Mouse (Mus musculus) activated CD4-positive, CD25-positive, alpha-beta regulatory T cell, adult 9 weeks (primary cell): Measurements from ENCODE around the gene Tbp. TPM values are rescaled to one million over a fixed set of nuclear protein-coding genes. Genes with fewer than 3 reads are reported as not detected.

ENCODE experiments used
- polyA plus RNA-seq: library from polyadenylated mRNA; unstranded; fragments of 100-300 nt; shearing (Covaris generic); gene quantifications from one replicate; pipeline ENCODE4 v1.2.1, GENCODE M21; 2017

Gene Tbp
- polyA plus RNA-seq: 52.6 TPM

DNA sequence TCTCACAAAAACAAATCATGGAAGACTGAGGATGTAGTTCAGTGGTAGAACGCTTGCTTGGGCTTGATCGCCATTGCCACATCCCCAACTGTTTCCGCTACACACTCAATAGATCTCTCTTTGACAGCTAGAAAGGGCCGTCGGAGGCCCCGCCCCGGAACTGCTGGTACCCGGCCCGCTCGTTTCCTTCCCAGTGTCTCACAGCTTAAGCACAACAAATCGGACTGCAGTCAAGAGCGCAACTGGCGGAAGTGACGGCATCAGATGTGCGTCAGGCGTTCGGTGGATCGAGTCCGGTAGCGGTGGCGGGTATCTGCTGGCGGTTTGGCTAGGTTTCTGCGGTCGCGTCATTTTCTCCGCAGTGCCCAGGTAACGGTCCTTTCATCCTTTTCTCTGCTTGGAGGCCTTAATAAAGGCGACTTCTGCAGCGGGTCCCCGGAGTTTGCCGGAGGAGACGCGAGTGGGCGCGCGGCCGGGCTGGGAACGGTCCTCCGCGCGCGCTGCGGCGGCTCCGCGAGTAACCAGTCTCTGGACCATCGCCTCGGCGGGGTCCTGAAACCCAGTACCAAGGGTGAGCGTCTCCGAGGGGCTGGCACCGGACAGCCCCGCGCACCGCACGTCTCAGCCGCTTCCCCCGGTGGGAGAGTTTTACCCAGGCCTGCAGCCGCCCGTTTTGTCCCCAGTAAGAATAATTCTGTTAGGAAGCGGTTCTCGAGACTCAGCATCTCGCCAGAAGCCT lies at the start of gene Tbp, which contains the start of gene Psmb1:
Gene Tbp, plus strand, starts transcription at position 233 of the 739 bp plus-strand sequence.
Gene Psmb1, minus strand, starts transcription at position 96 of the 739 bp plus-strand sequence.

DNA sequence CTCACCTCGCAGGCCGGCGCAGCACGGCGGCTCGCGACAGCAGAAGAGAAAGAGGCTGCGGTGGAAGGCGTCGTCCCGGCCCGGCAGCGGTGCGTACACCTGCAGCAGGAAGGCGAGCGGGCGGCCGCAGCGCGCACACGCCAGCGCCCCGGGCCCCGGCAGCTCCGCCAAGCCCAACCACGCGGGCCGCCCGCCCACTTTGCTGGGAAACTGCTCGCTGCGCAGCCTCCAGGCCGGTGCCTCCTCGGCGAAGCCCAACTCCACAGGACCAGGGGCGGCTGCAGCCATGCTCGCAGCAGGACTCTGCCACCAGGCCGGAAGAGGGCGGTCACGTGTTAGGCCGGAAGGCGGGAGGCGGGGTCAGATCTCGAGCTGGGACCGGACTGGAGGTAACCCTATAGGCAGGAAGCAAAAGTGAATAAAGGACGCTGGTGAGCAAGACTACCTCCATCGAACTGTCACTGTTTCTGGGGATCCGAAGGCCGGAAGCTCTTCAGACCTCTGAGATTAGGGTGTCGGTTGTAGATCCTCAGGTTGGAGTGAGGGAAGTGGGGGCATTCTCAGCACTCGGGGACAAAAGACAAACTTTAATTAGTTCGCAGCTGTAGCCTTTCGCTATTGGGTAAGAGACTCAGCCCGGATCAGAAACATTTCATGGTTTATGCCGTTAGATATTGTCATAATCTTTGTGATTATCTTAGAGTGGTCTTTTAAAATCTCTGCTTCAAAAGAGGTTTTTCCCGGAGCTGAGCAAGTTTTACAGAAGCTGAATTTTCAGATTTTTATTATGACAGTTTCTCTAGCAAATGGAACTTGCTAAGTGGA lies 27.5 kb downstream of the Tbp start, which contains the start of gene Pdcd2:
Gene Pdcd2, minus strand, starts transcription at position 316 of the 825 bp plus-strand sequence.

DNA sequence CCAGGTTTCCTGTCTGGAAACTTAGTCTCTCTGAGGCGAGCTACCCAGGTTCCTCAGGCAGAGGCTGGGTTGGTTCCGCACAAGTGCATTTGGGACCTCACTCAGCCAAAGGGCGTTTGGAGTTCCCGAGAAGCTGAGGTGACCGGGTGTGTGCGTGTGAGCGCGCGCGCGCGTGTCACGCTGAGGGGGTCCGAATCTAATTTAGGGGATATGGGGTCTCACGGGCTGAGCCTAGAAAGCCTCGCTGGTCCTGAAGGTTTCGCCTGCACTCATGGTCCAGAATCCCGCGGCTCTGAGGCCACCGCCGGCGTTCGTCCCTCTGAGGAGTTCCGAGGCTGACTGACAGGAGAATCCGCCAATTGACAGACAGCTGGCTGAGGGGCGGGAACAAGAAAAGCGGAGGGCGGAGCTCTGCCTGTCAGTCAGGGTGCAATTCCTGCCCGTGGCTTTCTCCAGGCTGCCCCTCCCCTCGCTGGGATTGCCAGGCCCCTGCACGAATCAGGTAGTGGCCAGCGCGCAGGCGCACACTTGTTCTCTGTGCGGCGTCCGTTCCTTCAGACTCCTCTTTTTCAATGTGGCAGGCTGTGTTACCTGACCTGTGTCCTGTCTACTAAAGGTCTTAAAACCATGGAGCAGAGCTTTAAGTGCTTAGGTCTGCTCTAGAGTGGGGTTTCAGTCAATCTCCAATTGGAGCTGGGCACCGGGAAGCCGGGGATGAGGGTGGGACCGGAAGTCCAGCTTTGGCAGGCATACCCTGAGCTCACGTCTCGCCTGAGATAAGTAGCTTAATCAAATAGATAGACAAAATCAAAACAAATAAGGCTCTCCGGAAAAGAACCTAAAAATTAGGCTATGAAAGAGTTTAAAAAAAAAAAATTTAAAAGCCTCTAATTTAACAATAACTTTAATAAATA lies 64.6 kb downstream of the Tbp start, which contains the start of gene Prdm9:
Gene Prdm9, minus strand, starts transcription at position 341 of the 914 bp plus-strand sequence.

Other genes starting within 250 kb of the Tbp start
- 0.88 TPM for gene Dll1, start 123.0 kb upstream of the Tbp start, polyA plus RNA-seq
- gene Fam120b, start 103.7 kb upstream of the Tbp start, polyA plus RNA-seq: 60.5 TPM
- gene Psmb1, start 137 bp upstream of the Tbp start, polyA plus RNA-seq: 304 TPM
- gene Pdcd2, start 27.4 kb downstream of the Tbp start, polyA plus RNA-seq: 21.1 TPM
- gene Prdm9, start 64.5 kb downstream of the Tbp start, polyA plus RNA-seq: 8.2 TPM
- gene Chd1, start 205.1 kb downstream of the Tbp start, polyA plus RNA-seq: 10.9 TPM